Mouse (Mus musculus) kidney, postnatal 10 days (tissue): ENCODE measurements at regions not wholly inside any gene's neighbourhood (a gene's known extent, or its start where the extent isn't known, plus 50 kb on each side); places are given as distances from the start of the nearest gene placed in this dataset.

ENCODE experiments used
- DNase-seq: peaks from one replicate; pipeline ENCODE4 v3.0.0; 2021; ENCODE audit warnings: mixed read lengths

DNA sequence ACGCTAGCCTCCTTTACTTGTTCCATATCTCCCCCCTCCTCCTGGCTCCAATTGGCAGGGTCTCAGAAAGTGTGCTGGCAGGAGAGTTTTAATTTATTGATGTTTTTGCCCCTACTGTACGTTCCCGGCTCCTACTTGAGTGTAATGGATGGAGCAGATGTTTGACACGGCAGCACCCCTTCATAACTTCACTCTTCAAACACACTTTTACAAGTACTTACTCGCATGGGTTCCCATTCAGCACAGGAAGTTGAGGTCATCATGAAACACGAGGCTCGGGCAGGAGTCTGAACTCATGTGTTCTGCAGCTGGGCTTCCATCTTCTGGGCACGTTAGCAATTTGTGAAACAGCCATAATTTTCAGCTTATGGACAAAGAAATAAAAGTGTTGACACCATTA lies 504.3 kb upstream of the Mgmt start:
- no peak for DNase-seq

- no peak for DNase-seq
These were observed 501.0 kb upstream of the Mgmt start for GRCm38 (mm10) chr7:136393454-136393853.

GRCm38 (mm10) chr7:136395838-136396237 lies 498.6 kb upstream of the Mgmt start:
- DNase-seq, result no peak

DNA sequence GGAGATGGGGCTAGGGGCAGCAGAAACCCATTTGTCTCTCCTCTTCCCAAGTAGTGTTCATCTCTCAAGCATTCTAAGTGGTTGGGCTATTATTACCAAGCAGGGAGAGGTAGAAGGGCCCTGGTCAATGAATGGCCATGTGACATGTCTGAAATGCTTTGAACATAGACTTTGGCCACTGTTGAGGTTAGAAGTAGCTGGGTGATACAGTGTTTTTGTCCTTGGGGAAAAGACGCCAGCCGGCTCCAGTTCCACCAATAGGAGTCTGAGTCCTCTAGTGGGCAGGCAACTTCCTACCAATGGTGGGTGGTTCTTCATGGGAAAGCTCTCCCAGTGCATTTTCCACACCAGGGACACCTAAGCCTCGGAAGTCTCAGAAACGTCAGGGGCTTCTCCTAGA lies 497.3 kb upstream of the Mgmt start:
- no peak for DNase-seq

DNA sequence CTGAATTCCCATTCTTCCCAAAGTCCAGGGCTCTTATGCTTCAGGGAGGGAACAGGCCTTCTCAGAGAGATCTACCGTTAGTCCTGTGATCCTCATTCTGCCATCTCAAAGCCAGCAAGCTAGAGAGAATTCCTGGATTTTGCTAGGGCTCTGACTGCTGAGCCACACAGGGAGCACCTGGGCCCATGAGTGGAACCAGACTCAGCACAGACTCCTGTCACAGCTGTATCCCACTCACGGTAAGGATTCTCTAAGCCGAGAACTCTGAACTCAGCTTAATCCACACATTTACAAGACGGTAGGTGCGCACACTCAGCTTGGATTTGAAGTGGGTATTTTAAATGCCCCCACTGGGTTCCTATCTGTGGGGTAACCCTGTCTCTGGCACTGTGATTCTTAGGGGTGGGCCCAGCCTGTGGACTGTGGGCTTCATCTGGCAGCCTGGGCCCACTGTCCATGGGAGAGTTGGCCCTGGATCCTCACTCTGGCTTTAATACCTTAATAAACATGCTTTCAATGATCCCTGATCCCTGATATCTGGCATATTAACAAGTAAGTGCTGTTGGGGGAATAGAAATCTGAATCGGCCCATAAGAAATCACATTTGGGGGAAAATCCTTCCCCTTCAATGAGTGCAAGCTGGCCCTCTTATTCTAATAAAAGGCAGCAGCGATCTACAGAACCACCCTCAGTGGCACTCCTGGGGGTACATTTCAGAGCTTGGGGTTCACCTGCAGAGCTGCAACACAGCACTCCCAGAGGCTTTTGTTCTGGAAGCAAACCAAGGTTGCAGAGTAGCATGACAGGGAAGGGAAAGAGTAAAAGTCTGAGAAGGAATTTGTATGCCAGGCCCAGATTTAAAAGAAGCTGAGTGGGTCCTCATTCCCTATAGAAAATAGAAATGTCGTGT lies 491.5 kb upstream of the Mgmt start:
- DNase-seq, result no peak

GRCm38 (mm10) chr7:136405391-136405790 lies 489.0 kb upstream of the Mgmt start:
- DNase-seq, result no peak

DNA sequence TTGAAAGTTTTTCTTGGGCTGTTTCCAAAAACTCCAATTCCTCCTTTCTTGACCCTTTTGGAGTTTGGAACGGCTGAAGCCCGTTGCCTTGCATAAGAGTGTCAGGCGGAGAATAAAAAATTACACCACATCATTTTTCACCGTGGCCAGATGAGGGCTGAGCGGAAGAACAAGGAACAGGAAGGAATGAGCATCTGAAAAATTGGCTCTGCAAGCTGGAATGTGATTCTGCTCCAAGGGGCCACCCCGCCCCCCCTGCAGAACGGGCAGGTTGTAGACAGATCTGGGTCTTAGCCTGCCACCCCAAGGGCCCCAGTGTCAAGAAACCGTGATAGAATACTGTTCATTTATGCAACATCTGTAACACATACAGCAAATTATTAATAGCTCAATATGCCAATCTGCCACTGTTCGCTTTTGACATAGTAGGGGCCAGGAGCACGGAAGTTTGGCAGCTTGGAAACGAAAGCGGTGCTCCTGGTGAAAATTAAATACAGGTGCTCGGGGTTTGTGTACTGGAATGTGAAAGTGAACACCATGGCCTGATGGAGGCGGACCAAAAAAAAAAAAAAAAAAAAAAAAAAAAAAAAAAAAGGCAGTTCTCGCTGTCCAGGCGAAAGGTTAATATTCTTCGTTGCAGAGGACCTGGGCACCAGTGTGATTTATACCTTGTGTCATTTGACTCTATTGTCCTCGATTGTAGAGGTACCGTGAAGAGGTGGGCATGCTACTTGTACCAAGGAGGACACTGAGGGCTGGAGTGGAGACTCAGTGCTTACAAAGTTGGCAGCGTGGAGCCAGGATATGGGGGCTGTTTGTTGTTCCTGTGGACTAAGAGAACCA lies 487.9 kb upstream of the Mgmt start:
- DNase-seq, result peak; percentile 74

DNA sequence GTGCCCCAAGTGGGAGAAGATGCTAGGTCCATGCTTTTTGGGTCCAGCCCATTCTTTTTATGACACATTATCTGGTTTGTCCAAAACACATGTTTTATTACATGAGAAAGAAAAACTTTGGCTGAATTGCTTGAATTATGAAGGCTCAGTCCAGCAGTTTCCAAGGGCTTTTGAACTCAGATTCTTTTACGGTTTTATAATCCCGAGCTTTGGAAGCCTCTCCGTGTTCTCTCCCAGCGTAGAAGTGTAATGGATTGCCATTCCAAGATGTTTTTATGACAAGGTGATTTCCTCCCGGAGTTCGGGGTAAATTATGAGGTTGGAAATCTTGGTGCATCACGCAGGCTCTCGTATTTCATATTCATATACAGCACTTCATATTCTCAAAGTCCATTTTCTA lies 479.6 kb upstream of the Mgmt start:
- no peak for DNase-seq

- DNase-seq, result no peak
These were observed 477.1 kb upstream of the Mgmt start for GRCm38 (mm10) chr7:136417327-136417726.

- DNase-seq, result peak; percentile 88
These were observed 470.4 kb upstream of the Mgmt start for GRCm38 (mm10) chr7:136423846-136424531.

- no peak for DNase-seq
These were observed 467.2 kb upstream of the Mgmt start for GRCm38 (mm10) chr7:136427164-136427563.

DNA sequence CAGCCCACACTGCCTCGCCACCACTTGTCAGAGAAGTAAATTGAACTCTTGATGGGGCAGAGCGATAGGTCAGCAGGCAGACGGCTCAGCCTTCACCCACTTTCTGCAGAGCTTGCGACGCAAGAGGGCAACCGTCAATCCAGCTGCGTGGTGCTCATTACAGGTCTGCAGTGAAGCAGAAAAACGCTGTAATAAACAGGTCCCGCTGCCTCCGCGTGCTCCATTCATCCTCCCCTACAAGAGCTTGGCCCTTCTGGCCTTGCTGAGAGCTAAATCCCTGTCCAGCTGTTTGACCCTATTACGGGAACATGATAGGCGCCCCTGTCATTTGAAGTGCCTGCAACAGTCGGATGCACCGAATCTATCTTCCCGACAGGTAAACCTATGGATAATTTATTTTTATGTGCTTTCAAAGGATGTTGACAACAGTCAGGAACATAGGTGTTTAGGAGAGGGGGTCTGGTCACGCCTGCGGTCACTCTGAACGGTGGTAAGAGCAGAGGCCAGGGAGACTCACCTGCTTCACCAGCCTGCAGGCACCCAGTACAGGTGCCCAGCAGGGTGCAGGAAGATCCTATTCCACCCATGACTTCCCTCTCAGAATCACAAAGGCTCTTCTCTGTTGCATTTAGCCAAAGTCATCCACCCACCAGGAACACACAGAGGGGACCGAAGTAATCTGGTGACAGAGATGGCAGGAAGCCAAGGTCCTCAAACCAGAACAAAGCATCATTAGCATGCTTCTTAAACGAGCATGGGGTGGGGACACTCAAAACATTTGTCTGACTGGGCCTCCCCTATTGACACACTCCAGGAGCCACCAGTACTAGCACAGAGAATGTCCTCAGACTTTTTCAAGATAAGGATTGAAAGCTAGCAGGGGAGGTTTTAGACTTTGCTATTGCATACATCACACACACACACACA lies 464.1 kb upstream of the Mgmt start:
- DNase-seq, result no peak

DNA sequence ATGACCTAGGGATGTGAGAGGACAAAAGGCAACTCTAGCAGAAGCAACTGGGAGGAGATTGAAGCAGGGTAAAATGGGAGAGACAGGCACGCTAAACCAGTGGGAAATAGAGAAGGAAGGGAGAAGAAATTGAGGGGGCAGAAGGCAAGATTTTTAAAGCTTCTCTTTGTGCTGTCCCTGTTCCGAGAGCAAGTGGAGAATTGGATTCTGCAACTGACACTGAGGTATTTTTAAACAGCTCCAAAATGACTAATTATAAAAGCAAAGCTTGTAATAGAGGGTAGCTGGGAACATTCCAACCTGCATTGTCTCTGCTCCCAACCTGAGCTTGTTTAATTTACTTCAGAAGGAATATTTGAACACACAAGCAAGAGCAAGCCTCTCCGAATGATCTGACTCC lies 460.7 kb upstream of the Mgmt start:
- no peak for DNase-seq

GRCm38 (mm10) chr7:136434510-136434909 lies 459.9 kb upstream of the Mgmt start:
- DNase-seq, result no peak

- DNase-seq, result no peak
These were observed 451.0 kb upstream of the Mgmt start for GRCm38 (mm10) chr7:136443436-136443835.

DNA sequence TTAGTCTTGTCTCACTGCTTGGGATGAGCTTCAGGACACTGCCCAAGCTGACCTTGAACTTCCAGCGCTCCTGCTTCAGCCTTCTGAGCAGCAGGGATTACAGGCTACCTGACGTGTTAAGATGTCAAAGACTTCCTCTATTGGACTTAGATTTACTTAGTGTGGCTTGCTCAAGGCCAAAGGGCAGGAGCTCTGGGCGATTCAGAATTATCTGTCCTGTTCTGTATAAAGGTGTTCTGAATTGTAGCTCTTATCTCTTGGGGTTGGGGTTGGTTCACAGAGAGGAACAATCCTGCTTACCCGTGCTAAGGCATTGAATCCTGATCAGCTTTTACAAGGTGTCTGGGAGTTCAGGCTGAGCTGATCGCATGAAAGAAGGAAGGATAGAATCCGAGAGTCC lies 449.3 kb upstream of the Mgmt start:
- no peak for DNase-seq

DNA sequence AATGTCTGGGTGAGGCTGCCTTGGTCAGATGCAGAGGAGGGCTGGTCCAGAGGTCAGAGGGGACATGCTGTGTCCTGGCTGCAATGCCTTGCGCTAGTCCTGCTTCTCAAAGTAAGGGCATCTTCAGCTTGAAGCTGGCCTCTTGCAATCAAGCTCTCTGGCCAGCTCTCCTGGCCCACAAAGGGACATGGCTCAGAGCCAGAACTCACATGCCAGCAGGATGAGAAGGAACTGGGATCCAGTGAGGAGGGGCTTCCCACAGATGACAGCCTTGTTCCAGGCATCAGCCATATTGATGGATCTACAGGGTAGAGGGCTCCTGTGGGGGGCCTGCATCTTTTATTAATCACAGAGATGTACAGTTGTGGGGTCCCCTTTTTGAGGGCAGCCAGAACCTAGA lies 445.1 kb upstream of the Mgmt start:
- DNase-seq, result peak; percentile 25

DNA sequence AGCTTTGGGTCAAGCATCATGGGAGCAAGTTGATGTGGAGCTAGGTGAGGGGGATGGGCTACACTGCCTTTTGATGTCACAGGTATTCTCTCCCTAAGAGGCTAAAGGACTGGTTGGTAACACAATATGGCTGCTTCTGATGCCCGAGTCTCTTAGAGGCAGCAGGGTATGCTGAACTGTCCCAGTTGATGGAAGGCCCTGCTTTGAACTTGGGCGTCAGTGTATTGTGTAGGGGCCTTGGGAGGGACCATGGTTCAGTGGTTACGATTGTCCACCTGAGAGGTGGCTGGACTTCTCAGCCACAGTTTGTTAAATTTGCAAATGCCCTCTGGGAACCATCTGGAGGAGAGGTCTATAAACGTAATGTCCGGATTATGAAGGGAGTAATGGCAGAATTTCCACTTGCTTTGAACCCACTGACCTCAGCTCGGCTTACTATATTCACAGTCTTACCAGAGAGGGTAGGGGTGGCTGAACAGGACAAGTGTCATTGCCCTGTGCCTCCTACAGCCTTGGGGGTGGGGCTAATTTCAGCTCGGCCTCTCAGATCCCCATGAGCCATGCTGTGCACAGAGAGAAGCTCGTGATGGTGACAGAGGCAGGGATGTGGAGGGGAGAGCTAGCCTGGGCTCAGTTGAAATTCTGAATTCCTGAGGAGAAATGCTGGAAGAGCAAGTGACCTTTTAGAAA lies 442.6 kb upstream of the Mgmt start:
- no peak for DNase-seq

DNA sequence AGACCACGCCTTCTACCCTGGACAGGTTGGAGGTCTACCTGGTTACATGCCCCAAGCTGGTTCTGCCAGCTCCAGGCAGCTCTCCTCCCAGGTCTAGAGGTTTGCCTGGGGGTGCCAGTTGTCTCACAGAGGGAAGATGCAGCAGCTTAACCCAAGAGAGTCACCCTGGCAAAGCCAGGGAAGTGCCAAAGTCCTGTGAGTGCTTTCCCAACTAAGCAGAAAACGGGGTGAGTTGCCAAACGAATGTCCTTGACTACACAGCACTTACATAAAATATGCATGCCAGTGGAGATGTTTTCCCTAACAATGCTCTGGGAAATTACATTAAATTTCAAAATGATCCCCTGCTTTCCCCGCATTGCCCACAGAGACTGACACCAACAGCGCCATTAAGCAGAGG lies 441.9 kb upstream of the Mgmt start:
- DNase-seq, result no peak

GRCm38 (mm10) chr7:136457171-136457570 lies 437.2 kb upstream of the Mgmt start:
- no peak for DNase-seq

DNA sequence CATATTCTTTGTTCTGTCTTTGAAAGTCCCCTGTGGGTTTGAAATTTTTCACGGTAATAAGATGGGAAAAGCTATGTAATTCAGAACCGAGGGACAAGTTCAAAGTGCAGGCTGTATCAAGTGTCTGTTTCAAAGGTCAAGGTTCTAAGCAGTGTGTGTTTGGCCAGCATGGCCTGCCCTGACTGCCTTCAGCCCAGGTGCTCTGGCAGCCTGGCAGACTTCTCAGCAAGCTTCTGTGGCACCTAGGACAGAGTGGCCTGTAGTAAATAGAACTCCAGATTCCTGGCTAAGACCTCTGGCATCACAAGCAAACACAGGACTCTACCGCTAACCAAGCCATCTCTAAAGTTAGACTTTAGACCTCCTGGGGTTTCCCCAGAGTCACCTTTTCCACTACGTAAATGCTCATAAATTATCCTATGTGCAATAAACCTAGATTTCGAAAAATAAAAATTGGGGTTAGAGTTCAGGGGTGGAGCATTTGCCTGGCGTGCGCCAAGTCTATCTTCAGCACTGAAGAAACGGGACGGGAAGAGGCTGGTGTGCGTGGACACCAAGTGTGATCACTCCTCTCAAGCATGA lies 436.5 kb upstream of the Mgmt start:
- DNase-seq, result no peak
